Mouse (Mus musculus): ENCODE results near the gene Fto.

Gene Fto

GRCm38 (mm10) chr8:91532671-91533436 is 219.5 kb downstream of the Fto start:
- peak; percentile 30 for DNase-seq

GRCm38 (mm10) chr8:91534752-91535151 is 221.4 kb downstream of the Fto start:
- DNase-seq = no peak

- peak; percentile 62 for DNase-seq
These were observed 224.8 kb downstream of the Fto start for GRCm38 (mm10) chr8:91538109-91538508.

- DNase-seq = no peak
These were observed 225.6 kb downstream of the Fto start for GRCm38 (mm10) chr8:91538892-91539291.

DNA sequence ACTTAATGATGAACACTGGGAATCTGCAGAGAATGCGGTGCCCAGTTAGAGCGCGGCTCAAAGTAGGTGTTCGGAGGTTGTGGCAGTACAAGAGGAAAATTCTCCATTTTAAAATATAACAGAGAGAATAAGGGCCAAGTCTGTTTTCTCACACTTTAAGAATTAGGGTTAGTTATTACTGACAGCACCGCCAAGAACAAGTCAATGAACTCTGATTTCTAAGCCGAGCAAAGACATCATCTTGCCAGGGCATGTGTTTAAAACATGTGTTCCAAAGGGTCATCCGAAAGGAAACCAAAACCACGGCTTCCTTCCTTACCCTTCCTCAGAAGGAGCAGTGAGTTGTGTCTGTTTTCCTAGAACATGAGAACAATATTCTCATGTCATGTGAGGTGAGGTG is 226.3 kb downstream of the Fto start:
- DNase-seq = peak; percentile 81

DNA sequence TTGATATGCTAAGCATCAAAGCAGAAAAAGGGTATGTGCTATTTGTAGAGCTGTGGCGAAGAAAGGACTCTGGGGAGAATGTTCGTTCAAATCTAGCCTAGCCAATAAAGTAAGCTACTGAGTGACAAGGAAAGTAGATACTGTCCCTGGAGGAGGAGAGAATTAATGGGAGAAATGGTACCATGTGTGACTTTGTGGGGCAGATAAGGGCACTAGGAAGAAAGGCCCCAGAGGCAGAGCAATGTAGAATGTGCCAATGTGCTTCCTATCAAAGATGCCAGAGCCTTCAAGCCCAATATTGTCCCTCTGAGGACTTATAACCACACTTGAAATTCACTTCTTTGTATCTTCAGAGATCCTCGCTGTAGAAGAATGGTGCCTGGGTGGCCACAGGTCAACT is 227.9 kb downstream of the Fto start:
- DNase-seq = no peak

DNA sequence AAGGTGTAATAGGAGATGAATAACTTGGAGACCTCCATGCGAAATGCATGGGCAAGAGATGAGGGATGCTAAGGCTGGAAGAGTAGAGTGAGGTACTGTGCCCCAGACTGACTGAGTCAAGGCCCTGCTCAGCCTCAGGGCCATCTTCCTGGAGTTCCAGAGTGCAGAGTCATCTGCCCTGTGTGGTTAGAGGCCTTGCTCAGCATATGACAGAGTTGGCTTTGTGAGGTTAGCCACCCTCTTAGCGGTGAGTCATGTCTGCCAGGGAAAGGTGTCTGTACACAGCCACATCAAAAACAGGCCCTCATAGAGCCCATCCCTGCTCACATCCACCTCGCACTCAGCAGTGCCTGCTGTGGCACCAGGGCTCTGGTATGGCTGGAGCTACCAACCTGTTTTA is 232.2 kb downstream of the Fto start:
- no peak for DNase-seq

- no peak for DNase-seq
These were observed 233.3 kb downstream of the Fto start for GRCm38 (mm10) chr8:91546599-91546998.

DNA sequence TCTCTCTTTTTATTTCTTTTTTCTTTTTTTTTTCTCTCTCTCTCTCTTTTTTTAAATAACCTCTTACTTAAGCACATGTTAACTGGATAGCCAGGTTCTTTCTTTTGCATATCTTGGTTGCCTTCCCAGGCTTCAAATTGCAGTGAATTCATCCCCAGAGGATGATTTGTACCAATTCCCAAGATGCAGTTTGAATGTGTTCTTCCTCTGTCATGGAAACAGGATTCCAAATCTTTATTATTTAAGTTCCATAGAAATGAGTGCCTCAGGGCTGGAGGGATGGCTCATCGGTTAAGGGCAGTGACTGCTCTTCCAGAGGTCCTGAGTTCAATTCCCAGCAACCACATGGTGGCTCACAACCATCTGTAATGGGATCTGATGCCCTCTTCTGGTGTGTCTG is 236.8 kb downstream of the Fto start:
- no peak for DNase-seq

DNA sequence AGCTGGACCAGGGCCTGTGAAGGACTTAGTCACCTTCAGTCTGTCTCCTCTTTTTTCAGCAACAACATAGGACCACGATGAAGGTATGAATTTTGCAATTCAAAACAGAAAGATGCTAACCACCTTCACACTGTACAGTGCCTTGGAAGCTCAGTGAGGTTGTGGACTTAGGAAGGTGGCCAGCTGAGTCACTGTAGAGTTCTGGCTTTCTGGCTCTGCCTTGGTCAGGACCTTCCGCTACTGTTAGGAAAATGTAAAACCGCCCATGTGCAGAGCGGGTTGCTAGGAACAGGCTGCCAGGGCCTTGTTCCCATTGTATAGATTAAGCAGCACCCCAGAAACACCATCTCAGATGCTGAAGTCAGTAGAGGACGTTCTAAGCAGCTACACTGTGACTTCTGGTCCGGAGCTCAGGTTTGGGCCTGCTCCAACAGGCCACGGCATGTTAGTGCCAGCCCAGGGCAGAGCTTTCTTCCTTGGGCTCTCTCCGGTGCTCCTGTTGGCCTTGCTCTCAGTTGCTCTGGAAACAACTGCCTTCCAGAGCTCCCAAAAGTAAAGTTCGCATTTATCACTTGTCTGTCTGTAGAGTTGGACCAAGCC is 237.9 kb downstream of the Fto start:
- DNase-seq = no peak

DNA sequence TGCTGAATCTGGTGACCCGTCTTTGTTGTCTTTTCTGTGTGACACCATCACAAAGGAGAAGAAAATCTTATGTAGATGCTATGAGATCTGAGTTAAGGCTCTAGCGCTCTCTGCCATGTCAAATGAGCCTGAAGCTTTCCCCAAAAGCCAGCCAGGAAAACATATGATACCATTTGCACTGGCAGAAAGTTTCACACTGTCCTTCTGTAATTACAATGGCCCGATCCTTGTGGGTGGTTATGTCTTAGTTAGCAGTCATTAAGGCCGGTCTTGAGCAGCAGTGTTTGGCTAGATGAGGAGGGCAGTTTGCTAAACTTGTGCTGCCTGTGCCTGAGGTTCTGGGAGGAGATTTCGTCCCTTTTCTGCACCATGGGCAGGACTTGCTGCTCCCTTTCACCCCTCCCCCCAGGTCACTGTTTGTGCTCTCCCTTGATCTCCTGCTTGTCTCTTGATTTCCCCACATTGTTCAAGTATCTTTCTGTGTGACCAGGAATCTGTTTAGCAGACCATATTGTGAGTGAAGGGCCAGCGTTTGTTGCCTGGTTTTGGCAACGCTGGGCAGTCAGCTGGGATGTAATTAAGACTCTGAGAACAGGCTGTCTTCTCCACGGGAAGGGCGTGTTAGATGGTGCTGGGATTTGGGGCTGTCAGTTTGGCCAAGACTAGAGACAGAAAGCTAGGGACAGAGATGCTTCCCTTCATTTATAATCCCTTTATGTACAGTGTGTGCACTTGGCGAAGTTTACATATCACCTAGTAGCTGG is 238.6 kb downstream of the Fto start:
- DNase-seq = no peak

DNA sequence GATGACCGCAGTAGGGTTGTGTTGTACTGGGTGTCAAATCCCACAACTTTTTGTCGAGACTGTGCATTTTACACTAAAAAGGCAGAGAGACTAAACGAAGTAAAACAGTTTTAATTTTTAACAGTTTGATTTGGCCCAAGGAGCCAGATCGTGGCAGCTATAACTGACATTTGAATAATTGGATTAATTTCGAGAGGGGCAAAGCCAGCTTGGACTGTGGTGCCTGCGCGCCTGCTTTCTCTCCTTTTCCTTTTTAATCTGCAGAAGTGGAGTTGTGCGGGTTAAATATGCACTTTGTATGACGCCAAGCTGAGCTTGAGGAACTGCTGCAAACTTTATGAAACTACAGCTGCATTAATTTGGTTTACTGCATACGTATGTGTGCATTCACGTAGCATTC is 239.3 kb downstream of the Fto start:
- no peak for DNase-seq

- no peak for DNase-seq
These were observed 240.1 kb downstream of the Fto start for GRCm38 (mm10) chr8:91553387-91553786.

DNA sequence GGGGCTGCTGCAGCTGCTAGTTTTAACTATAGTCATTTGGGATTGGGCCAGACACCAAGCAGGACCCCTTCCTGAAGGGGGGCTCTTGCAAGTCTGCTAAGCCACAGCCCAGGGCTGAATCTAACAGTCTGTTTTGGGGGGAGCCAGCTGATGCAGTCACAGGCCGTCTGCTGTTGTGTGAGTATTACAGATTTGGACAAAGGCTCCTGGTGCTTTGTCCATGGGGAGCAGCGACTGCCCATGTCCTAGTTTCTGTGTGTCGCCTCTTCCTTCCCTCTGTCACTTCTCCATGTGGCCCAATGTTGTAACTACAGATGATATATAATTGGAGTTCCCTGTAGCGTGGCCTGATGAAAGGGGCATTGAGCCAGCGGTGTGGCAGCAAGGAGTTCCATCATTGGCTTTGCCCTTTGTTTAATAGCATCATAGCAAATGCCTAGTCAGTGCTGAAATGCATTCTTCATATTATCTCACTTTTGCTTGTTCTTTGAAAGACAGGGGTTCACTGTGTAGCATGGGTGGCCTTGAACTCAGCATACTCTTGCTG is 243.8 kb downstream of the Fto start:
- no peak for DNase-seq

- DNase-seq = peak; percentile 57
These were observed 245.1 kb downstream of the Fto start for GRCm38 (mm10) chr8:91558408-91558807.

DNA sequence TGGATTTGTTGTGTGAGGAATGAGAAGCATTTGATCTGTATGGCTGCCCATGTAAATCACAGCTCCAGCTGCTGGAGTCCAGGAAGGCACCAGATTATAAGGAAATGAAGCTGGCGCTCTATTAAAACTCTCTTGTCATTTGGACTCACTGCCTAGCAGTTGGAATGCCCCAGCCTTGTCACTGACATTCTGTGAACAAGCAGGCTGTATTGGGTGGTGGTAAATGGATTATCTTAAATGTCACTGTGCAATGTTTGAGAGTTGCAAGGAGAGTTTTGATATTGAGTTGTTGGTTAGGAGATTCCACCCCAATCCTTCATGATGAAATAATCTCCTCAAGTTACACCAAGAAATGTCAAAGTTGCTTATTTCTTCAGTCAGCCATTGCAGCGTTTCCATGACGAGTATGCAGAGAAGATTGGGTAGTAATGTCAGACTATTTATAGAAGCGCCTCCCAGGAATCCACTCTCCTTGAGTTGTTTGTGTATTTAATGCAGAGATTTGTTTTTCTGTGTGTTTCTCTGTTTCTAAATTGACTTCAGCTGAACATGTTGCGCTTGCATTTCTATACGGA is 246.8 kb downstream of the Fto start:
- DNase-seq = no peak

- no peak for DNase-seq
These were observed 247.9 kb downstream of the Fto start for GRCm38 (mm10) chr8:91561241-91561640.

- DNase-seq = peak; percentile 41
These were observed 249.3 kb downstream of the Fto start for GRCm38 (mm10) chr8:91562600-91562999.

DNA sequence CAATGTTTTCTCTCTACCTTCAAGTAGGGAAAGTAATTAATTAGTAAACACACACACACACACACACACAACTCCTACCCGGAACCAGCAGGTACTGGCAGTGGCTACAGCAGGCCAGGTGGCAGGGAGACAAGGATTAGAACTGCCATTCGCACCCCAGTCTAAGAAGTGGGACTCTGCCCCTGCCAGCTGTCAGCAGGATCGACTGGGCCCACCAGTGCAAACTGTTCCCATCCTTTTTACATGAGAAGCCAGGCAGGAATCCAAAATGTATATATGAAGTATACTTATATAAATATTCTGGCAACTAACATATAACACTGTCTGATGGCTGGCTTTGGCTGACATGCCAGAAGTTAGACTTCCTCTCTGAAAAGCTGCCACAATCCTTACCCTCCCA is 250.0 kb downstream of the Fto start:
- no peak for DNase-seq

- no peak for DNase-seq
These were observed 252.7 kb downstream of the Fto start for GRCm38 (mm10) chr8:91565869-91566502.

- no peak for DNase-seq
These were observed 253.2 kb downstream of the Fto start for GRCm38 (mm10) chr8:91566503-91566869.

DNA sequence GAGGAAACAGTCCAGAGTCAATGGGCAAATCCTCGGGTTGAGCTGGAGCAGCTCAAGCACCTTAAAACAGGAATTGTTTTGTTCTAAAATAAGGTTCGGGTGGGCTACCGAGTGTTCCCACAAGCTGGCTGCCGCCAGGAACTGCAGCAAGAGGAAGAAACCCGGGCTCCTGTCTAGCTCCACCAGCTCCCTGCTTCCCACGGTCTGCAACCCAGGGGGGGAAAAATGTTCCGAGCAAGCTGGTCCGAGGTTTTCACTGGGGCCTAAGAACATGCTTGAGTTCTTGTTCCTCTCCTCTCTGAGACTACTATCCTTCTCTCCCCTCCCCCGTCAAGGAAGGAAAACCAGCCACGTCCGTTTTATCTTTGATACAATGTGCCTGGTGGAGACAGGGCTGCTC is 256.5 kb downstream of the Fto start:
- no peak for DNase-seq

- DNase-seq = peak; percentile 76
These were observed 257.5 kb downstream of the Fto start for GRCm38 (mm10) chr8:91570809-91571208.
